Mouse (Mus musculus) layer of hippocampus, adult 2 months (tissue): ENCODE data around the gene Bhlhe41. TPM values are rescaled to one million over a fixed set of nuclear protein-coding genes. Genes with fewer than 3 reads are reported as not detected.
A peak's percentile ranks its signal among the peaks of the same experiment; 100 is the strongest.

Experiments
- DNase-seq, 2 experiments: peaks; one replicate each; pipeline ENCODE4 v3.0.0; 2022; ENCODE audit warnings: low spot score in 2 of 2
- H3K27ac ChIP-seq: fragments of 200-600 bp; 2 replicates; pipeline ENCODE4 v1.8.1; 2022
- H3K4me3 ChIP-seq: fragments of 200-600 bp; 2 replicates; pipeline ENCODE4 v1.8.1; 2022; ENCODE audit warnings: mild to moderate bottlenecking
- CTCF ChIP-seq: fragments of 200-600 bp; conservative IDR thresholded peaks from 2 replicates; pipeline ENCODE4 v1.8.1; 2022; ENCODE audit warnings: antibody characterized with exemption, mild to moderate bottlenecking, moderate library complexity
- total RNA-seq, 2 experiments: library from RNA; stranded (reverse); gene quantifications; 2 replicates each; pipeline ENCODE4 v1.2.3; 2021

Gene Bhlhe41
- total RNA-seq, 2 experiments from 2014 or later, result 45.2 to 47.1 TPM

DNA sequence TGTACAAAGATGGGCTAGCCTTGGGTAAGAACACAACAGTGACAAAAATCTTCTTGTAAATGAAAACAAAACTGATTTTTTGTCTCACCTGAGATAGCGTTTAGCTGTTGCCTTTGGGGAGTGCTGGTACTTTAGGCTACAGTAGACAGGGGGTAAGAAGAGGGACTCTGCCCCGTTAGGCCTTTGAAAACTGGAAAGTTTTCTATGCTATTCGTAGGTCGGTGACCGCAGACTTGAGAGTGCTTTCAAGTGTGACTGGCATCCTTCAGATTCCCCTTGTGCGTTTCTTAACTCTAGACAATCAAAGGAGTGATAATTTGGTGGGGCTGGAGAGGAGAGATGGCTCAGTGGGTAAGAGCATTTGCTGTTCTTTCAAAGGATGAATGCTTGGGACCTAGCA, 22.4 kb upstream of the Bhlhe41 start:
- DNase-seq, result no peak
- TF ChIP-seq CTCF, result no peak
- H3K27ac ChIP-seq, result no peak overlapping the region
- no peak overlapping the region for H3K4me3 ChIP-seq

DNA sequence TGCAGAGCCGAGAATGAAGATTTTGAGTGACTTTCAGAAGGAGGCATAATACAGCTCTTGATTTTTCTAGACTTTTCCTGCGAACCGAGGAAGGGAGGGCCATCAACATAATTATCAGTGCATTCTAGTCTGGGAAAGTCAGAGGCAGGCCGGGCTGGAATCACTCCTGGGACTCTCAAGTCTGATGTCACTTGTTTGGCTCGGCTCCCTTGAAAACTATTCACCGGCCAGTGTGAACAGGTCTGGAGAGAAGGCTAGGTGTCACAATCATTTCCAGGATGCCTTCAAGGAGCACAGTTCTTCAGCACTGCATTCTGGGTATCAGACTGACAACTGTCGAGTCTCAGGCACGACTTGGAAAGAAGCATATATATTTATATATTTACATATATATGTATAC, 20.9 kb upstream of the Bhlhe41 start:
- no peak for TF ChIP-seq CTCF
- no peak overlapping the region for H3K4me3 ChIP-seq
- DNase-seq, result no peak
- H3K27ac ChIP-seq, result no peak overlapping the region

DNA sequence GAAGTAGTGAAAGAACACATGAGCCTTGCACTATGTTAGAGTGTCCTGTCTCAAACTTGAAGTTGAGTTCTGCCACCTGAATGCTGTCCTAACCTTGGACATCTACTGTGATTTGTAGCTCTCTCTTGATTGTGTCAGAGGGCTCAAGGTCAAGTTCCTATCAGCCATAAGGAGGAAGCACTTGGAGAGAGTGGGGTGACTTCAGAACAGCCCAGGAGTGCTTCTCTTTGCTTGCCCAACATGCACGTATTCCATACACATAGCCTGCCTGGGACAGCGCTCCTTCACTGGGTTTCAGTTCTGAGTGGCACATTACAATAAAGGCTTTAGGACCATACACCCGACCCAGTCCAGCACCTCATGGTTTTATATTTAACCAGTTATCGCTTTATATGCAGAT, 19.7 kb upstream of the Bhlhe41 start:
- DNase-seq, result no peak
- TF ChIP-seq CTCF, result no peak
- Histone ChIP-seq H3K27ac (no peak overlapping the region), H3K4me3 (no peak overlapping the region)

DNA sequence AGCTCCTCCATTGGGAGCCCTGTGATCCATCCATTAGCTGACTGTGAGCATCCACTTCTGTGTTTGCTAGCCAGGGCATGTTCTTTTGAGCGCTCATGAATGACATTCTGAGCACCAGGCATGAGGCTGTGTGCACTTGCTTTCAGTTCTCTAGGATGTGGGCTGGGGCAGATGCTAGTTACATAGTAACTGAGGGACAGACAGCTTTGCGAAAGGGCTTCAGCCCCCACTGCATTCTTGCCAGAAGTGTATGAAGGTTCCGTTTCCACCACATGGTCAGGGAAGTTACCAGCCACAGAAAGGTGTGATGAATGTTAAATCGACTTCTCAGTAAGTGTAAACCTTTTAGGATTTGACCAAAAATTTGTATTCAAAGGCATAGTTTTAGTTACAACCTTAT, 18.3 kb upstream of the Bhlhe41 start:
- TF ChIP-seq CTCF, result no peak
- Histone ChIP-seq H3K4me3 (no peak overlapping the region), H3K27ac (no peak overlapping the region)
- DNase-seq, result no peak

DNA sequence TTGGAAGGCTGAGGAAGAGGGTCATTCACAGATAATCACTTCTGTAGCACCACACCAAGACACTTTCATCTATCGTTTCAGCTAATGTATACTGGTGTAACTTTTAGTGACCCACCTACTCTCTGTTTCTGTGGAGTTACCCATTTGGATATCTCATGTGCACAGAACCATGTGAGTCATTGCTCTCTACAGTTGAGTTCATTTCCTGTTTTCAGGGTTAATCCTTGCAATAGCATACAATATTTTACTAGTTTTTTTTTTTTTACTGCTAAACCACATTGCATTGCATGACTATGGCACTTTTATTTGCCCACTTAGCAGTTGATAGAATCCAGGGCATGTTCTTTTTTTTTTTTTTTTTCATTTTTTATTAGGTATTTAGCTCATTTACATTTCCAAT, 17.7 kb upstream of the Bhlhe41 start:
- no peak overlapping the region for H3K4me3 ChIP-seq
- TF ChIP-seq CTCF, result no peak
- H3K27ac ChIP-seq, result no peak overlapping the region
- DNase-seq, result no peak

DNA sequence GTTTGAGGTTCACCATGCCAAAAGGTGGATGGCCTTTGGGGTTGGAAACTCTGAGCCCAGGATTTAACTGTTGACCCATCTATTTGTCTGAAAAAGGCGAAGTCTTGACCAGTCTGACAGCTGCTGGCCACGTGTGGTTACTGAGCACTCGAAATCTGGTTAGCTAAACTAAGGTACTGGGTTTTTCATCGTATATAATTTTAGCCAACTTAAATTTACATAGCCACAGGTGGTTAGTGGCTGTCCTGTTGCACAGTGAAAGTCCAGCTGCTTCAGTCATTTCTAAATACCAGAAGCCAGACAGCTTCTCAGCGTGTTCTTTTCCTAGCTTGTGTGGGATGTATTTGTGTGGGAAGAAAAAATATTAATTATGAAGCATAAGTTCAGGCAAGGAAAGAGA, 15.3 kb upstream of the Bhlhe41 start:
- no peak for DNase-seq

GRCm38 (mm10) chr6:145876986-145877735, 11.8 kb upstream of the Bhlhe41 start:
- Histone ChIP-seq H3K27ac (peak overlapping the region; percentile 56; the same call in 1 of the 2 replicates), H3K4me3 (no peak overlapping the region)
- DNase-seq, result peak in 1 of 2 experiments; percentile 39
- no peak for TF ChIP-seq CTCF

More for the DNA sequence above, 15.3 kb upstream of the Bhlhe41 start:
- H3K27ac ChIP-seq, result no peak overlapping the region
- no peak overlapping the region for H3K4me3 ChIP-seq
- TF ChIP-seq CTCF, result no peak

- H3K4me3 ChIP-seq, result no peak overlapping the region
- no peak overlapping the region for H3K27ac ChIP-seq
- no peak for DNase-seq
- TF ChIP-seq CTCF, result no peak
Observed at GRCm38 (mm10) chr6:145873354-145873753, 8.0 kb upstream of the Bhlhe41 start.

DNA sequence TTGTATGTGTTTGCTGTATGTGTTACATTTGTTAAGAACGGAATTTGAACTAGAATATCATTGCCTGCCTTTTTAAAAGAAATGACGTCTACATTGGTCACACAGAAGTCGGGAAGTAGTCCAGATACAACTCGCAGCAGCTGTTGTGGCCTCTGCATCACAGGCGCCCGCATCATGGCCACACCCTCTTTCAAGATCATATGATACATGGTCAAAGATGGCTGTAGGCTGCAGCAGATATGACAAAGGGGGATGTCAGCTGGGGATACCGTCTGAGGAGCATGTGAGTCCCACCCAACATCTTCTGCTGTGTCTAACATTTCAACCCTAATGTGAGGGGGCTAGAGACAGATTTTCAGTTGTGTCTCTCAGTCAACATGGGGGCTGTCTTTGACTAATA, 6.7 kb upstream of the Bhlhe41 start:
- no peak for DNase-seq
- Histone ChIP-seq H3K27ac (no peak overlapping the region), H3K4me3 (no peak overlapping the region)
- TF ChIP-seq CTCF, result no peak

DNA sequence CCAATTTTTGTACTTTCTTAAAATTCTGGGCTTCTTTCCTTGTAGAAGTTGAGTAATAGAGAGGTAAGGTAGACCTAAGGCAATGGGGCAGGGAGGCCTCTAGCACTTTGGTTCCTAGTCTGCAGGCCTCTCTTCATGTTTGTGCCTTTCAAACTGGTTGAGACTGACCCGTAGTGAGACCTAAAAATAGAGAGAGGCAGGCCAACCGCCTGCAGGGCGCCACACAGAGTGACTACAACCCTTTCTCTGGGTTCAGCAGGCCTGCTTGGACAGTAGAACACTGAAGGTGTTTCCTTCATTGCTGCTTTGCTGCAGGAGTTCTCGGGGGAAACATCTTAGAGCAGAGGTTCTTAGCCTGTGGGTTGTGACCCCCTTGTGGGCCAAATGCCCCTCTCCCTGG, 5.6 kb upstream of the Bhlhe41 start:
- Histone ChIP-seq H3K27ac (no peak overlapping the region), H3K4me3 (no peak overlapping the region)
- no peak for TF ChIP-seq CTCF
- no peak for DNase-seq

DNA sequence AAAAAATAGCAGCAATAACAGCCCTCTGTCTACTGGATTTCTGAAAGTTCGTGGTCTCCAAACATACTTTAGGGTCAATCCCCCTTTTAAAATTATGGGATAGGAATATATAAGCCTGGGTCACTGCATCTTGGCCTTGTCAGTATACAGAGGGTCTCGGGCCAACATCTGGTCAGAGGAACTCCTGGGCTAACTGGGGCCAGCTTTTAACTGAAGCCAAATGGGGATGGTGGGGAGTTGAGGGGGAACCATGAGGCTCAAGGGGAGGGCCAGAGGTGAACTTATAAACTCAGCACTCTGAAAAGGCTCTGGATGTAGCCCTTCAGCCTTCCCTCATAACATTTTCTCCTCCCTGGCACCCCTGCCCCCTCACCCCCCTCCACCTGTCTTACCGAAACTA, 1.8 kb upstream of the Bhlhe41 start:
- no peak for DNase-seq
- no peak for TF ChIP-seq CTCF
- H3K4me3 ChIP-seq, result no peak overlapping the region
- peak overlapping the region; percentile 99 for H3K27ac ChIP-seq

DNA sequence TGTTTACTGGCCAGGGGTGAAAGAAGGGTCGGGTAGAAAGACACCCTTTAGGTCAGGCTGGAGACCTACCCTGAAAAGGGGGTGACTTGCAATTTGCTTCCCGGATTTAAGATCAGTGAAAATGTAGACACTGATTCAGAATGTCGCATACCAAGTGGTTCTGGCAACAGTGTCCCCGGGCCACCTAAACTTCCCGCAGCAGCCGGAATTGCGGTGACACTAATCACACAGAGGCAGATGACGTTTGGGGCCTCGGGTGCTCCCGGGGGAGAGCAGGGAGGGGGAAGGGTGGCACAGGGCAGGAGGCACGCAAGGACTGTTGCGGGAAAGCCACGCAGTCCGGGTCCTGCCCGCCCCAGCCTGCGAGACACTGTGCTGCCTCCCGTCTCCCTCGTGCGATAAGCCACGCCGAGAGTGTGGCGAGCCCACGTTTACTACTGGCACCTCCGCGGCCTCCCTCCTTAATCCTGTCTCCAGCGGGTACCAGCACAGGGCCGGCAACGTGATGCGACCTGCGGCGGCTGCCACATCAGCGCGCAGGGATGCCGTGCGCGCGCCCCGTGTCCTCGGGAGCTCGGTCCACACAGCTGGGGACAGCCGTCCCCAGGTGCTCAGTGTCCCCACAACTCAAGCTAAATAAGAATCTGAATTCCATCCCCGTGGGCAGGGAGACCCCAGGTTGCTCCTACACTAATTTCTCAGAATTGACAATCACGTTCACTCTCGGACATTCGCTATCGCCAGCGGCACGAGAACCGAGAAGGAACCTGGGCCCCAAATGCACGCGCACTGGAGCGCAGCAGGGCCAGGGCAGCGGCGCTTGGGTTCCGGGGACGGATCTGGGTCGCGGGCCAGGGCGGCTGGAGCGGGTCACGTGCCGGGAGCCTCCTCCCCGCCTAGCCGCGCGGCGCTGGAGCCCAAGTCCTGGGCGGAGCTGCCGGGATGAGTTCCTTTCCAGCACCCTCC, 811 bp upstream of the Bhlhe41 start:
- Histone ChIP-seq H3K4me3 (peak overlapping the region; percentile 84), H3K27ac (peak overlapping the region; percentile 99)
- no peak for TF ChIP-seq CTCF
- peak; percentile 84 to 85 for DNase-seq

DNA sequence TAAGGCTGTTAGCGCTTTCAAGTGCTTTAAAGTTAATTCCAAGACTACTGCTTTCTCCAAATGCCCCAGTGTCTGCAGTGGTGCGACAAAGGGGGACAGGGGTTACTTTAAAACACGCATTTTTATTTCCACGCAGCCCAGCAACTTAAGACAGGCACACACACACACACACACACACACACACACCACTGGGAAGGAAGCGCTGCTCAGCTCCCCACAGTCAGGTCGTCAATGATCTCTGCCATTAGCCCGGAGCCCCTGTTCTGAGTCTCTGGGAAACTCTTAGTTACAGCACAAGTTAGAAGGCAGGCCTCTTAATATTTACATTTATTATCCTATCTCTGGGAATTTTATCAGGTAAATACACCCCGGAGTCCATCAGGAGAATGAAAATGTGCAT, 1.2 kb downstream of the Bhlhe41 start:
- peak overlapping the region; percentile 99 for H3K27ac ChIP-seq
- peak overlapping the region; percentile 84 for H3K4me3 ChIP-seq
- TF ChIP-seq CTCF, result no peak
- no peak for DNase-seq
